23 mouse cellular contexts compared by ENCODE assay signal in genomic region chr12:111249095-111249494, GRCm38 (mm10). TPM values are rescaled to one million over a fixed set of nuclear protein-coding genes. Genes with fewer than 3 reads are reported as not detected.
DNase-seq lines count a peak whose midpoint lies in the region; TF ChIP-seq lines count a peak whose summit lies in the region.
"Had no signal": no experiment of that assay in that cellular context is flagged by ENCODE, and none has a peak within 500 bp of the region (broad histone marks: within the 10 kb centered on the region; RNA-seq: fewer than 3 reads in every experiment).

No protein-coding gene starts in this region.

- no peak overlapping the region for H3K27ac ChIP-seq in heart, adult 2 months
- H3K27ac ChIP-seq in heart, embryonic 10.5 days = no peak overlapping the region
- H3K27ac ChIP-seq in layer of hippocampus, adult 2 months = no peak overlapping the region
- H3K27ac ChIP-seq: embryonic facial prominence, embryonic 10.5 days; forebrain, embryonic 12.5 days; limb, embryonic 15.5 days; midbrain, embryonic 10.5 days had no signal

- H3K79me2 ChIP-seq in heart, adult 2 months (replicated peaks; ENCODE audit: control insufficient read depth, insufficient read depth, low read length) = no peaks in the 10 kb centered on the region

- no peaks in the 10 kb centered on the region for H3K27me3 ChIP-seq in heart, adult 2 months (ENCODE audit: control insufficient read depth, insufficient read depth, low read length)
- H3K27me3 ChIP-seq in heart, embryonic 10.5 days (ENCODE audit: insufficient read depth, poor library complexity, severe bottlenecking) = no peaks in the 10 kb centered on the region; the same call in 1 of the 2 replicates
- H3K27me3 ChIP-seq: forebrain, embryonic 12.5 days; limb, embryonic 15.5 days had no signal

- no peaks in the 10 kb centered on the region for H3K4me1 ChIP-seq in heart, adult 2 months (ENCODE audit: control insufficient read depth, insufficient read depth, low read length)
- H3K4me1 ChIP-seq in heart, embryonic 10.5 days = no peaks in the 10 kb centered on the region
- H3K4me1 ChIP-seq: embryonic facial prominence, embryonic 10.5 days; forebrain, embryonic 12.5 days; limb, embryonic 15.5 days; midbrain, embryonic 10.5 days had no signal

- no peak for TF ChIP-seq POLR2A in heart, adult 2 months (IDR thresholded peaks at IDR 0.05; ENCODE audit: insufficient read depth, low read depth, low read length)

- H3K36me3 ChIP-seq in heart, adult 2 months (ENCODE audit: control insufficient read depth, insufficient read depth, low read length) = no peaks in the 10 kb centered on the region
- H3K36me3 ChIP-seq in heart, embryonic 10.5 days = peaks cover 27% of the 10 kb centered on the region

- no peak for TF ChIP-seq EP300 in heart, adult 2 months (IDR thresholded peaks at IDR 0.05; ENCODE audit: insufficient read depth, low read depth, low read length)

- TF ChIP-seq CTCF in heart, adult 2 months (IDR thresholded peaks at IDR 0.05) = peak; percentile 32; the same call in 1 of the 2 replicates
- TF ChIP-seq CTCF in layer of hippocampus, adult 2 months (conservative IDR thresholded peaks at IDR 0.05) = peak; percentile 72

- H3K9me3 ChIP-seq in heart, embryonic 10.5 days = no peaks in the 10 kb centered on the region
- H3K9me3 ChIP-seq: embryonic facial prominence, embryonic 10.5 days; forebrain, embryonic 12.5 days; limb, embryonic 15.5 days; midbrain, embryonic 10.5 days had no signal

- H3K9ac ChIP-seq in heart, adult 2 months (ENCODE audit: low read depth, low read length) = no peak overlapping the region
- H3K9ac ChIP-seq: forebrain, embryonic 12.5 days; limb, embryonic 15.5 days; lung, embryonic 14.5 days had no signal

- intact Hi-C loops in heart, adult 2 months (cut with DNase I) = no loop called here

- DNase-seq in heart, adult 2 months = no peak
- no peak for DNase-seq in heart, embryonic 10.5 days (ENCODE audit: low spot score)
- no peak for DNase-seq in layer of hippocampus, adult 2 months (ENCODE audit: low spot score in 2 of 2)
- DNase-seq in layer of hippocampus, adult 8-10 months (ENCODE audit: low spot score in 2 of 2) = no peak
- peak; percentile 17 for DNase-seq in 416B (ENCODE audit: low read depth)
- peak; percentile 47 to 62 for DNase-seq in kidney, postnatal 25 days
- no peak for DNase-seq in ovary, adult 18-20 months (ENCODE audit: low spot score)
- DNase-seq: B cell, adult 2 months; cerebellum, adult 8-10 months; gastrocnemius, postnatal 14 days; layer of hippocampus, postnatal 36 days; lung, embryonic 14.5 days; lung, postnatal 4 days; thymus, postnatal 25 days had no signal

- no peak overlapping the region for H3K4me3 ChIP-seq in heart, adult 2 months
- H3K4me3 ChIP-seq in heart, embryonic 10.5 days = no peak overlapping the region
- no peak overlapping the region for H3K4me3 ChIP-seq in layer of hippocampus, adult 2 months
- H3K4me3 ChIP-seq: embryonic facial prominence, embryonic 10.5 days; forebrain, embryonic 12.5 days; limb, embryonic 15.5 days; midbrain, embryonic 10.5 days had no signal

- 60% methylated on average over 3 of the region's 3 CpGs for WGBS in heart, adult 2 months
- 51% methylated on average over 3 of the region's 3 CpGs for WGBS in heart, embryonic 10.5 days

RNA-seq across cellular contexts. Expression of gene Amn, which starts 21.8 kb away (rescaled TPM):
- total RNA-seq in heart, adult 2 months (2021) = not detected
- polyA plus RNA-seq in heart, adult 2 months (2012; rRNA removed) = not detected in 2 replicates
- 2.7 and 3.2 TPM in 2 replicates for polyA plus RNA-seq in heart, embryonic 10.5 days (2016; fragmentation: Nextera tagmentation; extraction: Ambion mirVana)
- 1 to 10 TPM; 4.7 to 5.4 TPM for total RNA-seq in layer of hippocampus, adult 2 months (2021)
- total RNA-seq in layer of hippocampus, adult 8-10 months (2022) = 1 to 10 TPM; 4.4 to 8.6 (median 6.9) TPM
- total RNA-seq: adrenal gland, adult 18-20 months; common myeloid progenitor, adult 5-6 weeks; hematopoietic stem cell, adult 5-6 weeks; monocyte, adult 5-6 weeks had no signal
- polyA plus RNA-seq: neural tube, embryonic 11.5 days had no signal

Comparison
In these comparisons a context has a peak if more than half of its experiments do, and no peak if none do; other contexts are left out.
1. DNase-seq: peak in 416B (single experiment) and kidney, postnatal 25 days (2 of 2); none in heart, adult 2 months (0 of 2), heart, embryonic 10.5 days (single experiment), layer of hippocampus, adult 2 months (0 of 2), layer of hippocampus, adult 8-10 months (0 of 2) and ovary, adult 18-20 months (single experiment).
2. RNA of gene Amn, which starts 21.8 kb away (total RNA-seq): 4.4 to 8.6 TPM in layer of hippocampus, adult 8-10 months and 4.7 to 5.4 TPM in layer of hippocampus, adult 2 months; not detected in heart, adult 2 months; every median in the first group is over 4 times any median in the second.